Mouse (Mus musculus) small intestine, adult 2 months (tissue): ENCODE data around the gene Vax2.

ENCODE experiments used
- CTCF ChIP-seq: fragments of 200-500 bp; IDR thresholded peaks from 2 replicates; pipeline ENCODE4 v1.5.1; 2012; ENCODE audit warnings: low read depth, mild to moderate bottlenecking, control low read depth, inconsistent platforms, low read length, moderate library complexity, mixed read lengths; ENCODE audit not compliant: insufficient replicate concordance, insufficient read length; ENCODE audit errors: extremely low read depth
- POLR2A ChIP-seq: fragments of 200-500 bp; IDR thresholded peaks from 2 replicates; pipeline ENCODE4 v1.6.1; 2012; ENCODE audit warnings: low read depth, mild to moderate bottlenecking, control low read depth, inconsistent platforms, low read length, moderate library complexity

DNA sequence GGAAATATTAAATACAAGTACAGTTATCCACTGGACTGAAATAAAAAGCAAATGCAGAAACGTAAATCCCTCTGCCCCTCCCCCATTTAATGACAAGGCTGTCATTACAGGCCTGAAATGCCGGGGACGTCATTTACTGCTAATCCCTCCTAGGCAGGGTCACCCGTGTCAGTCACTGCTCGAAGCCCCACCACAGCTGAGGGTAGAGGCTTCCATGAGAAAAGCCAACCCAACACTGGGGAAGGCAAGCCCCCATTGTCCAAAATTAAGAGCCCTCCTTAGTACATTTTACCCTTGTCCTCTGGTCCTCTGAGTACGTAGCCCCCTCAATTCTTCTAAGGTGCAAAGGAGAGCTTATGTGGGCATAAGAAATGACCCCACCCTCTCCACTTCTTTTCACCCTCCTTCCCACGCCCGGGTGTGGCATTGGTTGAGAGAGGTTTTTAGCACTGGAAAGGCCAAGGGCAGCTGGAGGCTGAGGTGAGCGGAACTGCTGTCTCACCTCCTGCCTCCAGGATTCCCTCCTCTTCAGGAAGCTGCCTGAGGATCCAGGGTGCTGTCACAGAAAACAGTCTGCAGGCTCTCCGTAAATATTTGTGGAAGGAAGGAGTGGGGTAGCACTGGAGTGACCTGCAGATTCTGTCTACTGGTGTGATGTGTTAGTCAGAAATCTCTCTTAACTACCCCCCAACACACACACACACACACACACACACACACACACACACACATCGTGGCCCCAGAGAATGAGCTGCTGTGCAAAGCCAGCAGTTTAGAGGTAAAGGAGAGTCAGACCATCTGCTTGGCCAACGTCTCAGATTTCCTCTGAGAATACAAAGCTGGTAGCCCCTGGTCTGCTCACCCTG is 2.4 kb downstream of the Vax2 start:
- no peak for TF ChIP-seq POLR2A
- no peak for TF ChIP-seq CTCF
